Mouse (Mus musculus) myocyte (in vitro differentiated cells): ENCODE measurements around the gene Itgal.

Source experiments
- CEBPB ChIP-seq: IDR thresholded peaks from 2 replicates; pipeline ENCODE4 v1.6.1; 2011; ENCODE audit warnings: mild to moderate bottlenecking, moderate library complexity; ENCODE audit not compliant: poor library complexity, insufficient read depth, severe bottlenecking
- E2F4 ChIP-seq: IDR thresholded peaks from one replicate; pipeline ENCODE4 v1.6.1; 2011; ENCODE audit warnings: mild to moderate bottlenecking, control low read depth, moderate library complexity; ENCODE audit not compliant: insufficient read depth
- MAX ChIP-seq: IDR thresholded peaks from one replicate; pipeline ENCODE4 v1.6.1; 2011; ENCODE audit warnings: low read depth, mild to moderate bottlenecking, control low read depth
- MYOD1 ChIP-seq, 3 experiments: IDR thresholded peaks; one replicate each; pipeline ENCODE4 v1.6.1; 2011; ENCODE audit warnings: control low read depth in 2 of 3, low read depth in 2 of 3, mild to moderate bottlenecking in 2 of 3, moderate library complexity in 1 of 3; ENCODE audit not compliant: insufficient read length in 2 of 3, control insufficient read depth in 1 of 3
- MYOG ChIP-seq, 3 experiments: IDR thresholded peaks; one replicate each; pipeline ENCODE4 v1.6.1; 2011; ENCODE audit warnings: control low read depth in 2 of 3, low read depth in 2 of 3, mild to moderate bottlenecking in 2 of 3; ENCODE audit not compliant: insufficient read length in 2 of 3, control insufficient read depth in 1 of 3, insufficient read depth in 1 of 3
- POLR2A ChIP-seq: IDR thresholded peaks from one replicate; pipeline ENCODE4 v1.6.1; 2011; ENCODE audit warnings: low read depth, mild to moderate bottlenecking, control low read depth, moderate library complexity; ENCODE audit not compliant: insufficient read length
- POLR2AphosphoS2 ChIP-seq: IDR thresholded peaks from one replicate; pipeline ENCODE4 v1.6.1; 2011; ENCODE audit warnings: low read depth, control low read depth; ENCODE audit not compliant: insufficient read length
- TCF12 ChIP-seq: IDR thresholded peaks from one replicate; pipeline ENCODE4 v1.6.1; 2011; ENCODE audit warnings: mild to moderate bottlenecking, control low read depth; ENCODE audit not compliant: poor library complexity, insufficient read depth, severe bottlenecking
- TCF3 ChIP-seq: IDR thresholded peaks from one replicate; pipeline ENCODE4 v1.6.1; 2011; ENCODE audit warnings: low read depth, control low read depth; ENCODE audit not compliant: insufficient read length
- USF1 ChIP-seq: IDR thresholded peaks from one replicate; pipeline ENCODE4 v1.6.1; 2011; ENCODE audit warnings: low read depth, mild to moderate bottlenecking, control low read depth, moderate library complexity

DNA sequence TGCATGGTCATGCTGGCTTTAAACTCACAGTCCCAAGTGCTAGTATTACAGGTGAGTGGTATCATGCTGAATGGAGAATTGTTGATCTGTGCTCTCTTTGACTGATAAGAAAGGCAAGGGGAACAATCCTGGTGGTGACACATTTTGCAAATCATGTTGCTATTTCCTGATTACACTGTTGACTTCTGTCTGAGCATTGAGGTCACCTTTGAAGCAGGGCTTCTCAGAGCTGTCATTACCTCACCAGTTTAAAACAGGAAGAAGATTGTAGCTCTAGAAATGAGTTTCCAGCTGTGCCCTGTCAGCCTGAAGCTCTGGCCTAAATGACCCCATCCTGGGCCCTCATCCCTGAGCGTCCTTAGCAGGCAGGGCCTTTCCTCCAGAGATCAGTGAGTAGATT lies 8.1 kb upstream of the Itgal start:
- TF ChIP-seq E2F4 = no peak
- no peak for TF ChIP-seq POLR2A
- no peak for TF ChIP-seq MYOG (IDR thresholded peaks at IDR 0.05; ENCODE audit: control insufficient read depth in 1 of 3, insufficient read depth in 1 of 3, insufficient read length in 2 of 3, low read depth in 2 of 3)
- no peak for TF ChIP-seq MAX
- no peak for TF ChIP-seq POLR2AphosphoS2
- TF ChIP-seq TCF12 = no peak
- TF ChIP-seq USF1 = no peak
- TF ChIP-seq CEBPB = no peak
- no peak for TF ChIP-seq MYOD1 (IDR thresholded peaks at IDR 0.05; ENCODE audit: control insufficient read depth in 1 of 3, insufficient read length in 2 of 3, low read depth in 2 of 3)
- TF ChIP-seq TCF3 = no peak
